Mouse (Mus musculus): Measurements from ENCODE around the gene Corin.

The Corin gene

GRCm38 (mm10) chr5:72441181-72441580 is 63.1 kb downstream of the Corin start:
- DNase-seq, result no peak

- DNase-seq, result no peak
Observed at GRCm38 (mm10) chr5:72435085-72435484, 69.2 kb downstream of the Corin start.

GRCm38 (mm10) chr5:72431856-72432255 is 72.4 kb downstream of the Corin start:
- DNase-seq, result no peak

GRCm38 (mm10) chr5:72427556-72427955 is 76.7 kb downstream of the Corin start:
- DNase-seq, result no peak

GRCm38 (mm10) chr5:72425342-72426010 is 78.8 kb downstream of the Corin start:
- no peak for DNase-seq

- DNase-seq, result no peak
Observed at GRCm38 (mm10) chr5:72411874-72412329, 92.4 kb downstream of the Corin start.

- no peak for DNase-seq
Observed at GRCm38 (mm10) chr5:72410841-72411240, 93.4 kb downstream of the Corin start.

- no peak for DNase-seq
Observed at GRCm38 (mm10) chr5:72403376-72403775, 100.9 kb downstream of the Corin start.

- no peak for DNase-seq
Observed at GRCm38 (mm10) chr5:72402913-72403312, 101.4 kb downstream of the Corin start.

- DNase-seq, result no peak
Observed at GRCm38 (mm10) chr5:72401778-72402177, 102.5 kb downstream of the Corin start.

- no peak for DNase-seq
Observed at GRCm38 (mm10) chr5:72401251-72401650, 103.0 kb downstream of the Corin start.

- DNase-seq, result no peak
Observed at GRCm38 (mm10) chr5:72382148-72382547, 122.1 kb downstream of the Corin start.

- no peak for DNase-seq
Observed at GRCm38 (mm10) chr5:72380616-72381015, 123.7 kb downstream of the Corin start.

GRCm38 (mm10) chr5:72368004-72368403 is 136.3 kb downstream of the Corin start:
- no peak for DNase-seq

- no peak for DNase-seq
Observed at GRCm38 (mm10) chr5:72365801-72366200, 138.5 kb downstream of the Corin start.

- no peak for DNase-seq
Observed at GRCm38 (mm10) chr5:72363838-72364237, 140.4 kb downstream of the Corin start.

- DNase-seq, result no peak
Observed at GRCm38 (mm10) chr5:72353746-72354145, 150.5 kb downstream of the Corin start.

- DNase-seq, result peak; percentile 26 to 36
Observed at GRCm38 (mm10) chr5:72350081-72350758, 154.1 kb downstream of the Corin start.

- no peak for DNase-seq
Observed at GRCm38 (mm10) chr5:72348591-72348990, 155.7 kb downstream of the Corin start.

- DNase-seq, result no peak
Observed at GRCm38 (mm10) chr5:72335873-72336272, 168.4 kb downstream of the Corin start.

GRCm38 (mm10) chr5:72332901-72333300 is 171.4 kb downstream of the Corin start:
- DNase-seq, result no peak

- no peak for DNase-seq
Observed at GRCm38 (mm10) chr5:72331217-72331616, 173.1 kb downstream of the Corin start.

GRCm38 (mm10) chr5:72330648-72331047 is 173.6 kb downstream of the Corin start:
- no peak for DNase-seq

GRCm38 (mm10) chr5:72329453-72329852 is 174.8 kb downstream of the Corin start:
- no peak for DNase-seq

GRCm38 (mm10) chr5:72315282-72315681 is 189.0 kb downstream of the Corin start:
- no peak for DNase-seq
